Mouse (Mus musculus): Measurements from ENCODE around the gene Gm10490. TPM values are rescaled to one million over a fixed set of nuclear protein-coding genes. Genes with fewer than 3 reads are reported as not detected.

Gene Gm10490
- total RNA-seq, 1 experiment from 2014 or later, result 1.9 TPM

- ATAC-seq (ENCODE audit: extremely low read depth, insufficient number of reproducible peaks, low FRiP score, poor library complexity, severe bottlenecking), result no peak
Observed at GRCm38 (mm10) chrX:7919601-7920383, 10.4 kb downstream of the Gm10490 start, which contains the start of gene Pcsk1n. TSS of gene Pcsk1n (plus strand) at chrX:7919822.

- ATAC-seq (ENCODE audit: extremely low read depth, insufficient number of reproducible peaks, low FRiP score, poor library complexity, severe bottlenecking), result no peak
Observed at GRCm38 (mm10) chrX:7922032-7922431, 12.7 kb downstream of the Gm10490 start.

GRCm38 (mm10) chrX:7926266-7926665, 16.9 kb downstream of the Gm10490 start:
- no peak for ATAC-seq (ENCODE audit: extremely low read depth, insufficient number of reproducible peaks, low FRiP score, poor library complexity, severe bottlenecking)

- no peak for ATAC-seq (ENCODE audit: extremely low read depth, insufficient number of reproducible peaks, low FRiP score, poor library complexity, severe bottlenecking)
Observed at GRCm38 (mm10) chrX:7927116-7927515, 17.8 kb downstream of the Gm10490 start.

- no peak for ATAC-seq (ENCODE audit: extremely low read depth, insufficient number of reproducible peaks, low FRiP score, poor library complexity, severe bottlenecking)
Observed at GRCm38 (mm10) chrX:7928270-7928790, 19.0 kb downstream of the Gm10490 start, which contains the start of gene Eras. TSS of gene Eras (minus strand) at chrX:7928607.

GRCm38 (mm10) chrX:7936874-7937273, 27.5 kb downstream of the Gm10490 start:
- no peak for ATAC-seq (ENCODE audit: extremely low read depth, insufficient number of reproducible peaks, low FRiP score, poor library complexity, severe bottlenecking)

- ATAC-seq (ENCODE audit: extremely low read depth, insufficient number of reproducible peaks, low FRiP score, poor library complexity, severe bottlenecking), result no peak
Observed at GRCm38 (mm10) chrX:7937667-7938066, 28.3 kb downstream of the Gm10490 start.

- ATAC-seq (ENCODE audit: extremely low read depth, insufficient number of reproducible peaks, low FRiP score, poor library complexity, severe bottlenecking), result no peak
Observed at GRCm38 (mm10) chrX:7945618-7946017, 36.3 kb downstream of the Gm10490 start.

- no peak for ATAC-seq (ENCODE audit: extremely low read depth, insufficient number of reproducible peaks, low FRiP score, poor library complexity, severe bottlenecking)
Observed at GRCm38 (mm10) chrX:7947108-7947899, 38.0 kb downstream of the Gm10490 start, which contains the start of gene Hdac6. TSS of gene Hdac6 (minus strand) at chrX:7947889.

GRCm38 (mm10) chrX:7947900-7948492, 38.7 kb downstream of the Gm10490 start:
- peak; percentile 93 for ATAC-seq (ENCODE audit: extremely low read depth, insufficient number of reproducible peaks, low FRiP score, poor library complexity, severe bottlenecking)

- ATAC-seq (ENCODE audit: extremely low read depth, insufficient number of reproducible peaks, low FRiP score, poor library complexity, severe bottlenecking), result no peak
Observed at GRCm38 (mm10) chrX:7950091-7950490, 40.7 kb downstream of the Gm10490 start.

- no peak for ATAC-seq (ENCODE audit: extremely low read depth, insufficient number of reproducible peaks, low FRiP score, poor library complexity, severe bottlenecking)
Observed at GRCm38 (mm10) chrX:7958868-7959267, 49.5 kb downstream of the Gm10490 start.

Other genes starting within 250 kb of the Gm10490 start
- 137 and 138 TPM in 2 replicates for gene Plp2, start 238.2 kb upstream of the Gm10490 start, total RNA-seq (2017)
- gene Magix, start 228.3 kb upstream of the Gm10490 start, total RNA-seq (2017), result 1.4 TPM in 1 of 2 replicates, not detected in the other
- gene Gpkow, start 212.4 kb upstream of the Gm10490 start, total RNA-seq (2017), result 67.2 and 69.5 TPM in 2 replicates
- gene Wdr45, start 195.2 kb upstream of the Gm10490 start, total RNA-seq (2017), result 80.8 and 86.0 TPM in 2 replicates
- gene Gm45208, start 187.3 kb upstream of the Gm10490 start, total RNA-seq (2017), result 3.0 TPM in 1 of 2 replicates, not detected in the other
- 4.4 and 7.1 TPM in 2 replicates for gene Praf2, start 181.1 kb upstream of the Gm10490 start, total RNA-seq (2017)
- gene Ccdc120, start 158.6 kb upstream of the Gm10490 start, total RNA-seq (2017), result 2.7 TPM in 1 of 2 replicates, not detected in the other
- gene Tfe3, start 147.0 kb upstream of the Gm10490 start, total RNA-seq (2017), result 30.7 and 40.0 TPM in 2 replicates
- 261 and 293 TPM in 2 replicates for gene Gripap1, start 119.8 kb upstream of the Gm10490 start, total RNA-seq (2017)
- 2.2 and 2.6 TPM in 2 replicates for gene Kcnd1, start 87.3 kb upstream of the Gm10490 start, total RNA-seq (2017)
- gene Otud5, start 68.2 kb upstream of the Gm10490 start, total RNA-seq (2017), result 200 and 206 TPM in 2 replicates
- gene Pim2, start 31.3 kb upstream of the Gm10490 start, total RNA-seq (2017), result 9.3 and 9.5 TPM in 2 replicates
- 23.4 and 25.0 TPM in 2 replicates for gene Slc35a2, start 25.5 kb upstream of the Gm10490 start, total RNA-seq (2017)
- 190 and 213 TPM in 2 replicates for gene Pqbp1, start 10.3 kb upstream of the Gm10490 start, total RNA-seq (2017)
- gene Timm17b, start 10.2 kb upstream of the Gm10490 start, total RNA-seq (2017), result 33.0 and 43.4 TPM in 2 replicates
- not detected in 2 replicates for gene Gm10491, start 1.7 kb upstream of the Gm10490 start, total RNA-seq (2017)
- not detected in 2 replicates for gene Pcsk1n, start 10.3 kb downstream of the Gm10490 start, total RNA-seq (2017)
- gene Eras, start 19.1 kb downstream of the Gm10490 start, total RNA-seq (2017), result not detected in 2 replicates
- 6.4 and 9.7 TPM in 2 replicates for gene Hdac6, start 38.3 kb downstream of the Gm10490 start, total RNA-seq (2017)
- 1.4 and 2.0 TPM in 2 replicates for gene Gata1, start 68.5 kb downstream of the Gm10490 start, total RNA-seq (2017)
- gene Glod5, start 109.0 kb downstream of the Gm10490 start, total RNA-seq (2017), result not detected in 2 replicates
- gene Suv39h1, start 165.2 kb downstream of the Gm10490 start, total RNA-seq (2017), result 19.5 and 22.6 TPM in 2 replicates
- gene Was, start 181.0 kb downstream of the Gm10490 start, total RNA-seq (2017), result 179 and 193 TPM in 2 replicates
- gene Wdr13, start 223.3 kb downstream of the Gm10490 start, total RNA-seq (2017), result 55.2 and 56.3 TPM in 2 replicates
- gene Rbm3, start 236.3 kb downstream of the Gm10490 start, total RNA-seq (2017), result 390 and 446 TPM in 2 replicates

Measured in neutrophil, adult 5-6 weeks (primary cell).